Mouse (Mus musculus): ENCODE results near the gene Csf3.
"Not testable (repeated sequence)": the region's sequence is repeated elsewhere in the genome, so short reads cannot be mapped to it uniquely, and the experiment has no call there.

Csf3 gene

GRCm38 (mm10) chr11:98701213-98701670 is at the start of gene Csf3:
TSS of gene Csf3 (plus strand) at chr11:98701263.
- DNase-seq (ENCODE audit: low read depth) = no peak

- DNase-seq (ENCODE audit: low read depth) = peak; percentile 85
These were observed 46.0 kb upstream of the Csf3 start for GRCm38 (mm10) chr11:98655076-98655475.

- peak; percentile 85 for DNase-seq (ENCODE audit: low read depth)
These were observed 40.5 kb upstream of the Csf3 start for GRCm38 (mm10) chr11:98660517-98660916.

- no peak for DNase-seq (ENCODE audit: low read depth)
These were observed 37.0 kb upstream of the Csf3 start, which contains the start of gene Gsdma for GRCm38 (mm10) chr11:98664091-98664490. TSS of gene Gsdma (plus strand) at chr11:98664351.

- no peak for DNase-seq (ENCODE audit: low read depth)
These were observed 32.1 kb upstream of the Csf3 start for GRCm38 (mm10) chr11:98668984-98669383.

- no peak for DNase-seq (ENCODE audit: low read depth)
These were observed 29.7 kb upstream of the Csf3 start for GRCm38 (mm10) chr11:98671284-98671815.

- no peak for DNase-seq (ENCODE audit: low read depth)
These were observed 29.2 kb upstream of the Csf3 start for GRCm38 (mm10) chr11:98671857-98672256.

- no peak for DNase-seq (ENCODE audit: low read depth)
These were observed 28.6 kb upstream of the Csf3 start for GRCm38 (mm10) chr11:98672482-98672881.

GRCm38 (mm10) chr11:98673136-98673535 is 27.9 kb upstream of the Csf3 start:
- peak; percentile 81 for DNase-seq (ENCODE audit: low read depth)

GRCm38 (mm10) chr11:98675829-98676363 is 25.2 kb upstream of the Csf3 start:
- DNase-seq (ENCODE audit: low read depth) = no peak

GRCm38 (mm10) chr11:98680023-98680422 is 21.0 kb upstream of the Csf3 start:
- peak; percentile 43 for DNase-seq (ENCODE audit: low read depth)

- not testable (repeated sequence) for DNase-seq (ENCODE audit: low read depth)
These were observed 20.5 kb upstream of the Csf3 start for GRCm38 (mm10) chr11:98680595-98680994.

GRCm38 (mm10) chr11:98681186-98681585 is 19.9 kb upstream of the Csf3 start:
- DNase-seq (ENCODE audit: low read depth) = no peak

- DNase-seq (ENCODE audit: low read depth) = peak; percentile 99
These were observed 19.0 kb upstream of the Csf3 start, which contains the start of gene Psmd3 for GRCm38 (mm10) chr11:98681786-98682745. TSS of gene Psmd3 (plus strand) at chr11:98682554.

- no peak for DNase-seq (ENCODE audit: low read depth)
These were observed 18.3 kb upstream of the Csf3 start for GRCm38 (mm10) chr11:98682811-98683210.

GRCm38 (mm10) chr11:98685642-98686041 is 15.4 kb upstream of the Csf3 start:
- DNase-seq (ENCODE audit: low read depth) = no peak

- no peak for DNase-seq (ENCODE audit: low read depth)
These were observed 14.1 kb upstream of the Csf3 start for GRCm38 (mm10) chr11:98686976-98687375.

- no peak for DNase-seq (ENCODE audit: low read depth)
These were observed 13.1 kb upstream of the Csf3 start for GRCm38 (mm10) chr11:98688009-98688408.

- DNase-seq (ENCODE audit: low read depth) = no peak
These were observed 7.9 kb upstream of the Csf3 start for GRCm38 (mm10) chr11:98693201-98693600.

GRCm38 (mm10) chr11:98693746-98694145 is 7.3 kb upstream of the Csf3 start:
- DNase-seq (ENCODE audit: low read depth) = no peak

GRCm38 (mm10) chr11:98694301-98694700 is 6.8 kb upstream of the Csf3 start:
- no peak for DNase-seq (ENCODE audit: low read depth)

GRCm38 (mm10) chr11:98695408-98695807 is 5.7 kb upstream of the Csf3 start:
- no peak for DNase-seq (ENCODE audit: low read depth)
